Comparison of ENCODE assay signal across 8 mouse cellular contexts in genomic region chr3:40799530-40800372, GRCm38 (mm10). TPM values are rescaled to one million over a fixed set of nuclear protein-coding genes. Genes with fewer than 3 reads are reported as not detected.
DNase-seq lines count a peak whose midpoint lies in the region; ATAC-seq and TF ChIP-seq lines count a peak whose summit lies in the region.

Gene Plk4 (plus strand): TSS chr3:40800019.

- ATAC-seq in Patski = peak; percentile 68
- ATAC-seq in hindbrain, embryonic 13.5 days (ENCODE audit: low FRiP score) = peak; percentile 99

- H3K27me3 ChIP-seq in Patski = no peaks in the 10 kb centered on the region
- no peaks in the 10 kb centered on the region for H3K27me3 ChIP-seq in hindbrain, embryonic 13.5 days

- POLR2A ChIA-PET in Patski (lab: Charles Lee) = interaction anchor here (0.7 to 2.2 kb wide), 3 partner anchors 12 to 259 kb away, joined by 3 to 8 read pairs (median 7); no protein-coding TSS in a partner anchor

- in situ Hi-C loops in Patski (cut with MboI; ENCODE audit: low pct_unique_long_range_greater_than_20kb) = no loop called here

- peak within 1 kb of the TSS; percentile 91 for H3K4me3 ChIP-seq in hindbrain, embryonic 13.5 days

- peaks cover 12% of the 10 kb centered on the region for H3K4me1 ChIP-seq in hindbrain, embryonic 13.5 days (replicated peaks)

- CTCF ChIA-PET in Patski (lab: Charles Lee) = interaction anchor here (0.6 to 1.6 kb wide), 4 partner anchors 8 to 26 kb away, joined by 3 read pairs; no protein-coding TSS in a partner anchor

- no peaks in the 10 kb centered on the region for H3K9me3 ChIP-seq in hindbrain, embryonic 13.5 days

- peaks cover 11% of the 10 kb centered on the region for H3K36me3 ChIP-seq in hindbrain, embryonic 13.5 days

- H3K4me2 ChIP-seq in hindbrain, embryonic 13.5 days = peak within 1 kb of the TSS; percentile 98

- H3K27ac ChIP-seq in hindbrain, embryonic 13.5 days = peak within 1 kb of the TSS; percentile 68

- peak; percentile 93 for DNase-seq in Patski (ENCODE audit: low read depth, low spot score)
- DNase-seq in cerebellum, postnatal 14 days = peak; percentile 98 to 99
- peak; percentile 90 to 95 for DNase-seq in frontal cortex, postnatal 14 days (ENCODE audit: low spot score in 2 of 2)
- DNase-seq in layer of hippocampus, postnatal 25 days (ENCODE audit: extremely low spot score in 1 of 2, low spot score in 1 of 2) = peak; percentile 87 to 97
- peak; percentile 97 for DNase-seq in lung, postnatal 25 days (ENCODE audit: low spot score)
- DNase-seq in retina, embryonic 14.5 days (ENCODE audit: low spot score) = peak; percentile 99
- DNase-seq in thymus, postnatal 4 days = peak; percentile 98

- H3K9ac ChIP-seq in hindbrain, embryonic 13.5 days = peak within 1 kb of the TSS; percentile 86

- no peak for TF ChIP-seq CTCF in Patski (IDR thresholded peaks at IDR 0.05)

- 2% methylated on average over 66 of the region's 66 CpGs for WGBS in hindbrain, embryonic 13.5 days

RNA-seq across cellular contexts. Expression of gene Plk4, which starts in this region (rescaled TPM):
- polyA plus RNA-seq in Patski (2021) = 36.7 TPM
- 17.0 and 17.3 TPM in 2 replicates for polyA plus RNA-seq in hindbrain, embryonic 13.5 days (2015; fragmentation: Nextera tagmentation; extraction: Ambion mirVana)
- 1 to 10 TPM; 3.6 to 4.2 TPM for total RNA-seq in layer of hippocampus, postnatal 25 days (2021)

Comparison
In these comparisons a context has a peak if more than half of its experiments do, and no peak if none do; other contexts are left out.
1. Peak in every context shown above with its lines: DNase-seq, ATAC-seq, H3K4me3 ChIP-seq and H3K27ac ChIP-seq.